Mouse (Mus musculus): ENCODE measurements around the gene Ncl. TPM values are rescaled to one million over a fixed set of nuclear protein-coding genes. Genes with fewer than 3 reads are reported as not detected.

Ncl gene
- polyA plus RNA-seq, 1 experiment = 286 TPM

GRCm38 (mm10) chr1:86310536-86311310 is 48.5 kb downstream of the Ncl start:
- Histone ChIP-seq H3K27me3 (ENCODE audit: control insufficient read depth, insufficient read depth, insufficient read length) (peaks cover 9% of the 10 kb centered on the region), H3K79me3 (ENCODE audit: low read depth) (no peaks in the 10 kb centered on the region), H3K79me2 (ENCODE audit: control insufficient read depth, insufficient read depth) (no peaks in the 10 kb centered on the region), H3ac (ENCODE audit: control insufficient read depth, insufficient read length, low read depth) (no peak overlapping the region), H3K36me3 (ENCODE audit: control insufficient read depth, insufficient read depth) (no peaks in the 10 kb centered on the region), H3K4me3 (ENCODE audit: insufficient read depth, poor library complexity, severe bottlenecking) (no peak overlapping the region)
- TF ChIP-seq FOSL1 (IDR thresholded peaks at IDR 0.05; ENCODE audit: insufficient read depth, low read length, poor library complexity, severe bottlenecking) = no peak
- TF ChIP-seq MYOG (IDR thresholded peaks at IDR 0.05; ENCODE audit: control insufficient read depth, extremely low read depth, insufficient read length) = no peak
- TF ChIP-seq CTCF (IDR thresholded peaks at IDR 0.05; ENCODE audit: control insufficient read depth, insufficient read depth, insufficient read length) = no peak
- no peak for TF ChIP-seq MAX (IDR thresholded peaks at IDR 0.05)
- TF ChIP-seq USF1 (IDR thresholded peaks at IDR 0.05; ENCODE audit: low read depth) = no peak
- TF ChIP-seq MYOD1 (IDR thresholded peaks at IDR 0.05; ENCODE audit: control insufficient read depth, insufficient read length, low read depth) = no peak
- TF ChIP-seq CEBPB (IDR thresholded peaks at IDR 0.05; ENCODE audit: low read depth) = no peak

- Histone ChIP-seq H3K36me3 (ENCODE audit: control insufficient read depth, insufficient read depth) (no peaks in the 10 kb centered on the region), H3K27me3 (ENCODE audit: control insufficient read depth, insufficient read depth, insufficient read length) (peaks cover 9% of the 10 kb centered on the region), H3K79me3 (ENCODE audit: low read depth) (no peaks in the 10 kb centered on the region), H3K4me3 (ENCODE audit: insufficient read depth, poor library complexity, severe bottlenecking) (no peak overlapping the region), H3ac (ENCODE audit: control insufficient read depth, insufficient read length, low read depth) (no peak overlapping the region), H3K79me2 (ENCODE audit: control insufficient read depth, insufficient read depth) (no peaks in the 10 kb centered on the region)
- TF ChIP-seq FOSL1 (IDR thresholded peaks at IDR 0.05; ENCODE audit: insufficient read depth, low read length, poor library complexity, severe bottlenecking) = no peak
- no peak for TF ChIP-seq MYOG (IDR thresholded peaks at IDR 0.05; ENCODE audit: control insufficient read depth, extremely low read depth, insufficient read length)
- no peak for TF ChIP-seq CTCF (IDR thresholded peaks at IDR 0.05; ENCODE audit: control insufficient read depth, insufficient read depth, insufficient read length)
- no peak for TF ChIP-seq MAX (IDR thresholded peaks at IDR 0.05)
- TF ChIP-seq USF1 (IDR thresholded peaks at IDR 0.05; ENCODE audit: low read depth) = no peak
- no peak for TF ChIP-seq MYOD1 (IDR thresholded peaks at IDR 0.05; ENCODE audit: control insufficient read depth, insufficient read length, low read depth)
- TF ChIP-seq CEBPB (IDR thresholded peaks at IDR 0.05; ENCODE audit: low read depth) = no peak
Measured at GRCm38 (mm10) chr1:86309270-86309833, 49.8 kb downstream of the Ncl start.

DNA sequence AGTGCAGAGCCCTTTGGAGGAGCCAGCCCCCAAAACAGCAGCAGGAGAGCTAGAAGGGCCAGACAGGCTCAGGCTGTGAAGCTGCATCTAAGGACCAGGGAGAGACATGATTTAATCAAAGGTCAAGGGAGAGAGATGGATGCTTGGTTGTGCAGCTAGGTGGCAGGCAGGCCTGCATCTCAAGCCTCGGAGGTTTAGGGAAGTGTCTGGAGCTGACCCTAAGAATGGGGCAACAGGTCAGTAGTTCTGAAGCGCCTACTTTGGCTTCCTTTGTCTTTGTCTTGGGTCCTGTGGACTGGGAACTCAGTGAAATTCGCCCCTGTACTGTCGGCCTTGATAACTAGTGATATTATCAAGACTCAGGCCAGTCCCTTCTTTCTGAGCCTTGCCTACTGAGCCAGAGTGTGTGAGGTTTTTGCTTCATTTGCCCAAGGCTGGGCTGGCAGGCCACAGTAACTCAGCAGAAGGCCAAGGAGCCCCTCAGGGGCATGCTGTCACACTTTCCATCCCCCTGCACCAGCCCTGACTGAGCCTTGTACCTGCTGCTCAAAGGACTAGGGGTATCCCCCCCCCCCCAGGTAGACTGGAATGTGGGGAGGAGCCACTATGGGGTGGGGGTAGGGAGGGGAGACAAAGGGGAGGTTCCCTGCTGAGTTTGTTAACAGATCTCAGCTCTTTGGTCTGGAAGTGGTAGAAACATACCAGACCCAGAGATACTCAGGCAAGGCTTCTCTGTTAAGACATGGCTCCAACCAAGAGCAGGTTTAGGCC is 51.1 kb downstream of the Ncl start:
- Histone ChIP-seq H3K79me3 (ENCODE audit: low read depth) (no peaks in the 10 kb centered on the region), H3K36me3 (ENCODE audit: control insufficient read depth, insufficient read depth) (no peaks in the 10 kb centered on the region), H3K79me2 (ENCODE audit: control insufficient read depth, insufficient read depth) (no peaks in the 10 kb centered on the region), H3K27me3 (ENCODE audit: control insufficient read depth, insufficient read depth, insufficient read length) (peaks cover 9% of the 10 kb centered on the region), H3ac (ENCODE audit: control insufficient read depth, insufficient read length, low read depth) (no peak overlapping the region), H3K4me3 (ENCODE audit: insufficient read depth, poor library complexity, severe bottlenecking) (no peak overlapping the region)
- TF ChIP-seq MAX (IDR thresholded peaks at IDR 0.05) = no peak

DNA sequence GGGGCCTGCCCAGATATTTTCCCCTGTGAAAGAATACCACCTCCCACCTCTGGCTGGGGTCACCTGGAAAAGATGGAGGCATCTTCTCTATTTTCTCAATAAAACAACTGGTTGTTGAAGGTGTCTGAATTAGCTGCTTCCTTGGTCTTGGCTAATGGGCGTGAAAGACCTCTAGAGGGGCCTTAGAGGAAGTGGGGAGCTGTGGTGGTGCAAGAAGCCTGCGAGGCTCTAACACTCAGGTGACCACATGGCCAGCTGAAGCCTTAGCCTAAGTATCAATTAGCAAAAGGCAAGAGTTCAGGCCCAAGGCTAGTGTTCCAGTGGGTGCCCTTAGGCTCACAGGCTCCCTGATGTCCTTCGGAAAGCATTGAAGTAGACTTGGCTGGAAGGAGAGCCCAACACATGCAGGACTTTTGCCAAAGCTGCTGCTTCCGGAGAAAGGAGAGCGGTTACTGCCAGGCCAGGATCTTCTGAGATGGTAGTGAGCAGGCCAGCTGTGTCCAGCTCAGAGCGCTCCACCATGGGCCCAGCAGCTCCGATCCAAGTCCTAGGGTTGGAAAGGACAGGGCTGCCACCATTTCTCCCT is 51.9 kb downstream of the Ncl start:
- Histone ChIP-seq H3K27me3 (ENCODE audit: control insufficient read depth, insufficient read depth, insufficient read length) (peaks cover 9% of the 10 kb centered on the region), H3K36me3 (ENCODE audit: control insufficient read depth, insufficient read depth) (no peaks in the 10 kb centered on the region), H3K79me3 (ENCODE audit: low read depth) (no peaks in the 10 kb centered on the region), H3K79me2 (ENCODE audit: control insufficient read depth, insufficient read depth) (no peaks in the 10 kb centered on the region), H3K4me3 (ENCODE audit: insufficient read depth, poor library complexity, severe bottlenecking) (no peak overlapping the region), H3ac (ENCODE audit: control insufficient read depth, insufficient read length, low read depth) (no peak overlapping the region)
- TF ChIP-seq MAX (IDR thresholded peaks at IDR 0.05) (no peak), MYOD1 (IDR thresholded peaks at IDR 0.05; ENCODE audit: control insufficient read depth, insufficient read length, low read depth) (no peak), CTCF (IDR thresholded peaks at IDR 0.05; ENCODE audit: control insufficient read depth, insufficient read depth, insufficient read length) (no peak), FOSL1 (IDR thresholded peaks at IDR 0.05; ENCODE audit: insufficient read depth, low read length, poor library complexity, severe bottlenecking) (no peak), CEBPB (IDR thresholded peaks at IDR 0.05; ENCODE audit: low read depth) (no peak)

DNA sequence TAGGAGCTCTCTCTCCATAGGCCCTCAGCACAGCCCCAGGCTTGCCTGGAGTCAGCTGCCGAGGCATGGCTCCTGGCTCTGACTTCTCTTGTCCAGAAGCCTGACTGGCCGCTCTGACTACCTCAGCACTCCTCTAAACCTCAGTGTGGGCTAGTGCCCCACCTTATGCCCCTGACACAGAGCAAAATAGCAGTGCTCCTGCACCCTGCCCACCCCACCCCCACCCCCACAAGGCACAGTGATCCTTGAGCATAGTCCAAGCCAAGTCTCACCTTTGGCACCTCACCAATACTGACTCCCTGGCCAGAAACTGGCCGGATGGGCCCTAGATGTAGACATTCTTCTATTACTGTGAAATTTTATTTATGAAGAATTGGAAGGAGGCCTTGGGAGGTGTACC is 52.5 kb downstream of the Ncl start:
- no peak for TF ChIP-seq CEBPB (IDR thresholded peaks at IDR 0.05; ENCODE audit: low read depth)
- H3K79me2 ChIP-seq (ENCODE audit: control insufficient read depth, insufficient read depth) = no peaks in the 10 kb centered on the region
- H3K79me3 ChIP-seq (ENCODE audit: low read depth) = no peaks in the 10 kb centered on the region
- peaks cover 9% of the 10 kb centered on the region for H3K27me3 ChIP-seq (ENCODE audit: control insufficient read depth, insufficient read depth, insufficient read length)
- H3K4me3 ChIP-seq (ENCODE audit: insufficient read depth, poor library complexity, severe bottlenecking) = no peak overlapping the region
- H3ac ChIP-seq (ENCODE audit: control insufficient read depth, insufficient read length, low read depth) = no peak overlapping the region
- no peaks in the 10 kb centered on the region for H3K36me3 ChIP-seq (ENCODE audit: control insufficient read depth, insufficient read depth)

- TF ChIP-seq MAX (IDR thresholded peaks at IDR 0.05) = no peak
- no peak for TF ChIP-seq CEBPB (IDR thresholded peaks at IDR 0.05; ENCODE audit: low read depth)
- TF ChIP-seq MYOD1 (IDR thresholded peaks at IDR 0.05; ENCODE audit: control insufficient read depth, insufficient read length, low read depth) = no peak
- TF ChIP-seq CTCF (IDR thresholded peaks at IDR 0.05; ENCODE audit: control insufficient read depth, insufficient read depth, insufficient read length) = no peak
- no peak for TF ChIP-seq FOSL1 (IDR thresholded peaks at IDR 0.05; ENCODE audit: insufficient read depth, low read length, poor library complexity, severe bottlenecking)
- TF ChIP-seq USF1 (IDR thresholded peaks at IDR 0.05; ENCODE audit: low read depth) = no peak
- TF ChIP-seq MYOG (IDR thresholded peaks at IDR 0.05; ENCODE audit: control insufficient read depth, extremely low read depth, insufficient read length) = no peak
- H3K79me2 ChIP-seq (ENCODE audit: control insufficient read depth, insufficient read depth) = no peaks in the 10 kb centered on the region
- H3K4me3 ChIP-seq (ENCODE audit: insufficient read depth, poor library complexity, severe bottlenecking) = no peak overlapping the region
- H3ac ChIP-seq (ENCODE audit: control insufficient read depth, insufficient read length, low read depth) = no peak overlapping the region
- no peaks in the 10 kb centered on the region for H3K27me3 ChIP-seq (ENCODE audit: control insufficient read depth, insufficient read depth, insufficient read length)
- no peaks in the 10 kb centered on the region for H3K79me3 ChIP-seq (ENCODE audit: low read depth)
- no peaks in the 10 kb centered on the region for H3K36me3 ChIP-seq (ENCODE audit: control insufficient read depth, insufficient read depth)
Measured at GRCm38 (mm10) chr1:86303873-86304250, 55.3 kb downstream of the Ncl start.
